Mouse (Mus musculus) cerebellum, adult 11 months (tissue): Measurements from ENCODE around the gene Palm2.

Experiments
- DNase-seq: peaks from one replicate; pipeline ENCODE4 v3.0.0; 2022

Gene Palm2

DNA sequence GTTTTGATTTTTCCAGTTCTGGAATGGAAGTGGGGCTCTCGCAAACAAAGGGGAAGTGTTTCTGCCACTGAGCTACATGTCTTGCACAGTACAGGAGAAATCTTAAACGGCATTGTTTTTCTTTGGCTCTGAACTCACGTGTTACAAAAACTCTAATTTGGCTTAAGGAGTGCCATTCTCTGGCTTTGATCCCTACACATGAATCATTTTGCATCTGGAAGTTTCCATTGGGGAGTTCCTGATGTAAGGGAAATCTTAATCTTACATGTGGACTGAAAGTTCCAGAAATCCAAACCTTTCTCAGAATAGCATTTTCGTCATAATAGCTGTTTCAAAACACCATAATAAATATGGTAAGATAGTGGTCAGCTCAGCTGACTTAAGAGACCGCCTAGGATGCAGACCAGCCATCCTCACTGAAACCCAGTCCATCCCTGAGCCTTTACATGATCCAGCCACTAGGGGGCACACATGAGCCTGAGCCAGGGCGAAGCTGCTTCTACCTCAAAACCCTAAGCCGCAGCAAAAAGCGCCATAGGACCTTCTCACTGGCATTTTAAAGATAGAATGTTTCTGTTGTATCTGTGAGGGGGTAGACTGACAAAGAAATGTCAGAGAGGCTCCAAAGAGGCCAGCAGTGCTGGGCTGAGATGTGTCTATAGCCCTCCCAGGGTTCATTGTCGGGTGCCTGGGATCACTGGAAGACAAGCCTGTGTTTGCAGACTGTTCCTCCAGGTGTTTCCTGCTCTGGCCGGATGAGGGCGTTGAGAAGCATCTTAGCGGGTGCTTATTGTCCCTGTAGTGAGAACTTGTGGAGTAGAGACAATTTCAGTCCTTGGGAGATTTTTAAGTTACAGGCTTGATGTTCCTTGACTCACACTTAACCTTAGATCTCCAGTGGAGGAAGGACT, 239.2 kb downstream of the Palm2 start:
- peak; percentile 74 for DNase-seq

DNA sequence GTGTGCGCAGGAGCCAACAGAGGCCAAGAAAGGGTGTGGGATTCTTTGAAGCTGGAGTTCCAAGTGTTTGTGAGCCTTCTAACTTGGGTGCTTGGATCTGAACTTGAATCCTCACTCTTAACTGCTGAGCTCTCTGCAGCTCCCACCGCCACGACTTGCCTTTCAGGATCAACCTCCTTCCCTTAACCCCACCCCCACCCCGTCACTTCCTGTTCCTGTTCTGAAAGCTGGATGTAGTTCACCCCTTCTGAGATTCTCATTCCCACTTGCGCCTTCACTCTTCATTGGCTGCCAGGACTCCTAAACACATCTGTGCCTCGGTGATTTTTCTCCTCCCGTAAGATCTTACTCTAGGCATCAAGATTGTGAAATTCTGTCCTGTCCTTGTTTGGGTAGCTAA, 240.3 kb downstream of the Palm2 start:
- no peak for DNase-seq

DNA sequence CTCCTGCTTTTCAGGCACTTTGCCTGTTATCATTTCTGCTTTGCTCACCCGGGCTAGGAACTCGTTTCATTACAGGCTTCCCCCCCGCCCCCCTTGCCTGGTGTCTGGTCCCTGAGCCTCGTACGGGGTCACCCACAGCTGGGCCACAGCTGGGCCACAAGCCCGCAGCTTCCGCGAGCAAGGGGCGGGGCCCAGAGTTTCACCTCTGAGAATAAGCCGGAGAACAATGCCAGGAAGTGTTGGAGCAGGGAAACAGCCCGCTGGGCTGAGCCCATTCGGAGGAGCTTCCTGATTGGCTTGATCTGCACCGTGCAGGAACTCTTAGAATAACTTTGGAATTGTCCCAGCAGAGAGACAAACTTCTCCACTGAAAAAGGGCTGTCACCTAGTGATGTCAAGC, 241.3 kb downstream of the Palm2 start:
- no peak for DNase-seq

DNA sequence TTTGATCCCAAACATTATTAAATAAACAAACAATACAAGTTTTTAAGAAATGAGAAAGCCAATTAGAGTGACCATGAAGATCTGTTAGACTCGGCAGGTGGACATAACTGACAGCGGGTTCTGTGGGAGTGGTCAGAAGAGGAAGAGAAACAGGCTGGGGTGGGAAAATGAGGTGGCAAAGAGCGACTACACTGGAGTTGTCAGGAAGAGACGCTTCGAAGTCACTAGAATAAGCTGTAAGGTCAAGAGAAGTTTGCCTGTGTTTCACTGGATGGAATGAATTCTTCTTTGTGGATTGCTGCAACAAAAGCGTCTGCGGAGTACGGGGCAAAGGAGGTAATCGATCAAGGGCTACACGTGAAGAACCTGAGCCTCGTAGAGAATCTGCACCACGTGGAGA, 243.9 kb downstream of the Palm2 start:
- DNase-seq, result no peak

DNA sequence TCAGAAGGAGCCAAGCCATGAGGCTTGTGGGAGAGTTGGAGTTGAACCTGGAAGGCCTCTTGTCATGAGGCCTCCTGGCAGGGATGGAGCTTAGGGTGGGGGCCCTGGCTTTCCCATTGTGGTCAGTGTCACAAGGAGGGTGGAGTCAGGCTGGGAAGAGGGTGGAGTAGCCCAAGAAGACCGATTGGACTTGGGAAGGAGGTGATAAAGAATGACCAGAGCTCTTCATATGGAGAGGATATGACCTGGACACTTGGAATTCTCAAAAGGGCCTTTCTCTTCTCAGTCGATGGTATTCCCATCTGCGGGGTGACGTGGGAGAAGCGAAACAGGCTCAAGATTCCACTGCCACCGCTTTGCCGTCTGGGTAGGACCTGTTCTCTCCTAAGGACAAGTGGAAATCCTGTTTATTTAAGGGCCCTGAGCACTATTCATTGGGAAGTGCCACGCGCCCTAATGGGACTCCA, 245.0 kb downstream of the Palm2 start:
- no peak for DNase-seq

DNA sequence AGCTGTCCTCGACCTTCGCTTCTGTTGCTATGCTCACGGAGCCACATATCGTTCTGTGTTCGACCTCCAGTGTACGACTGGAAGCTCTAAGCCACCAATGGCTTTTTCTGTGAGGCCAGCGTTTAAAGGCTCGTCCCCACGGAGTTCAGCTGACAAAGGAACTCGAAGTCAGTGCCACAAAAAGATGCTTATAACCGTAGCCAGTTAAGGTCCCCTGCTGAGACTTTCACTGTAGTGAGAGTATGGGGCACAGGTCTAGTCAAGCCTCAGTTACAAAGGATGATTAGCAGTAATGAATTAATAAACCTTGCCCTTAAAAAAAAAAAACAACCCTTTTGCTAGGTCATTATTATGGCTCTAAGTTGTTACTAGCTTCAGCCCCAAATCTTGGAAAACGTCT, 246.1 kb downstream of the Palm2 start:
- no peak for DNase-seq

DNA sequence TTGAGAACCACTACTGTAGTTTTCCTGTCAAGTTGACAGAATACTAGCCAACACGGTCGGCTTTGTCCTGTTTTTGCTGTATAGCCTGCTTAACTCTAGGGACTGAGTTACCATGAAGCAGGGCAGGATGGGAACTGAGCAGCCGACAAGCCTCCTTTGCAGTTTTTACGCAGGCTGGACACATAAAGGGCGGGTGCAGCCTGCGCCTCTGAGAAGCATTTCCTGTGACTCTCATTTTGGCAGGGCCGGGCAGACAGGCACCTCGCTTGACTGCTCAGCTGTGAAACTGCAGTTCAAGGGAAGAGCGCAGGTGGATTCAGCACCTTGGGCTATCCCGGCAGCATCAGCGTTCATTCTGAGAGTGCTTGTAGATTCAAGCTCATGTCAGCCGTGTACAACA, 247.5 kb downstream of the Palm2 start:
- no peak for DNase-seq

DNA sequence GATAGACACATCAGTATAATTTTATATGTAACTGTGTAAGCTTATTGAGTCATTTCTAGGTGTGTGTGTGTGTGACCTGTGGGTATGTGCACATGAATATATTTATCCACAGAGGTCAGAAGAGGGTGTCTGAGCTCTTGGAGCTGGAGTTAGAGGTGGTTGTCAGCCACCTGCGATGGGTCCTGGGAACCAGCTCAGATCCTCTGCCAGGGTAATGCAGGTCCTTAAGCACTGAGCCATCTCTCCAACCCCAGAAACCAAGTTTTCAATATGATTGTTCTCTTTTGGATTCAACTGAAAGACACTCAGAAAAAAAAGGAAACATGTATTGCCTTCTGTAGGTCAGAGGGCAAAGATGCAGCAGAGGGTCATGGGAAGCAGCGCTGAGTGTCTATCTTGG, 248.3 kb downstream of the Palm2 start:
- DNase-seq, result no peak

DNA sequence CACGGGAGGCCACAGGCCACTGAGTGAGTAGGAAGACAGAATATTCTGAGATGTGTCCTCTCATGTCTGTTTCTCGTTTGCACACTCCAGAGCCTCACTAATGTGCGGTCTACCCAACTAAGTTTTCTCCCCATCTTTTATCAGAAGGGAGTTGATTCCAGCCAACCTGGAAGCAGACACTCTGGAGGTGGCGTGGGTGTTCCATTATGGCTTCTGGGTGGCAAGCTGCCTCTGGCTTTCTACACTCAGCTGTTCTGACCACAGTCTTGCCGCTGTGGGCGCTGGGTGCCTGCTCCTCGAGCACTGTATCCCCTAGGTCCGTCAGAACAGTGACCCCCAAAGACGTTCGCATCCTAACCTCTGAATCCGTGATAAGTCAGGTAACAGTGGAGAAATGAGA, 248.9 kb downstream of the Palm2 start:
- DNase-seq, result no peak

DNA sequence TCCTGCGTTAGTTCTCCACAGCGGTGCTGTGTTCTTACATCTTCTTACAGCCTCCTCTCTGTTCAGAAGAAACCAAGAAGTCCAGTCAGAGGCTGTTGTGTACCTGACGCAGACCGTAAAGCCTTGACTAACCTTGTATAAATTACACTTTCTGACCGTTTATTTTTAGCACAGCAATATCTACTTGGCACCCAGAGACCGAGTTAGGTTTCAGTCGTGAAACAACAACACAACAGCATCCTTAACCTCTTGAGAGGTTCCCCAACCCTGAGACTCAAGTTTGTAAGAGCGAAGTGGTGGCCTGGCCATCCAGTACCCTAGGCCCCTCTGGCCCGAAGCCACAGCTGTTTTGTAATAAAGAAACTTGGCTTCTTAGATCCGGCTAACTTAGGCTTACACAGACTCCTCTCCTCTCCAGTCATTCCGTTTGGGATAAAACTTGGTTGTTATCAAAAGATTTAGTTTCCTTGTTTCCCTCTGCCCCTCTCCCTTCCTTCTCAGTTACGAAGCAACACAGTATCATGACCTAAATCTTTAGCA, 250.7 kb downstream of the Palm2 start:
- DNase-seq, result no peak

DNA sequence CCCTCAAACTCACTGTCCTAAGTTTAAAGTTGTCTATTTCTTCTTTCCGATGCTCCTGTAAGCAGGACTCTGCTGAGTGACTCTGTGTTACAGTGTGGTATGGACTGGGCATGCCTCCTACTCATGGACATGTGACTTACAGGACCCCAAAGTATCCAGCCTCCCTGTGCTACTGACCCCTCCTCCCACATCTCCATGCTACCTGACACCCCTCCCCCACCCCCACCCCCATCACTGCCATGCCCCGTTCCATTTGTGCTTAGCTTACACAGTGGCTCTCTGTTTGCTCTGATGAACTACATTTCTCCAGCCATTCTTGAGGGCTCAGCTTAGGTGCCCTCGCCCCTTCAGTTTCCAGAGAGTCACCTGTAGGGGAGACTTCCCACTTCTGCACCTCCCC, 252.7 kb downstream of the Palm2 start:
- DNase-seq, result no peak

DNA sequence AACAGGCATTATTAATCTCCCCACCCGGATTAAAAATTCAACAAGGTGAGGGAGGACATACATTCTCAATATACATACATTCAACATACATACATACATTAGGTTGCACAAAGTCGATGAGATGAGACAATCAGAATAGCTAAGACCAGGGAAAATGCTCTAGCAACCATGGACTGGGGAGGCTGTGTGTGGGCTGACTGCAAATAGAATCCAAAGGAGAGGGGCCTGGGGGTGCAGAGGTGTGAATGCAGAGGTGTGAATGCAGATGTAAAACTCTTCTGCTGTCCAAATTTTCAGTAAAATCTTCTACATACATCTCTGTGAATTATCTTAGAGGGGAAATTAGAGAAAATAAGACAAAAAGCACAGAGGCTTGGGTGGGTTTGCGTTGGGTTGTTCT, 253.5 kb downstream of the Palm2 start:
- DNase-seq, result no peak

DNA sequence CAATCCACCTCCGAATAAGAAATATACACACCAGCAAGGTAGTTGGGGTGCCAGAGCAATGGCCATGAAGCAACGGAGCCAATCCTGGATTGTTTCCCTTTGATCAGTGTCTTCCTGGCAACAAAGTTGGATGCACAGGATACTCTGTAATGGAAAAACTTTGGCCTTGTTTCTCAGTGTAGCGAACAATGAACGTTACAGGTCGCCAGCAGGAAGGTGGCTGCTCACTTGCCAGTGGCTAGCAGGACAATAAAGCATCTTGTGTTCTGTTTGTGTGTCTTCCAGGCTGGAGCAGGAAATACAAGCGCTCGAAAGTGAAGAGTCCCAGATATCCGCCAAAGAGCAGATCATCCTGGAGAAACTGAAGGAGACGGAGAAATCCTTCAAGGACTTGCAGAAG, 254.1 kb downstream of the Palm2 start:
- DNase-seq, result no peak

DNA sequence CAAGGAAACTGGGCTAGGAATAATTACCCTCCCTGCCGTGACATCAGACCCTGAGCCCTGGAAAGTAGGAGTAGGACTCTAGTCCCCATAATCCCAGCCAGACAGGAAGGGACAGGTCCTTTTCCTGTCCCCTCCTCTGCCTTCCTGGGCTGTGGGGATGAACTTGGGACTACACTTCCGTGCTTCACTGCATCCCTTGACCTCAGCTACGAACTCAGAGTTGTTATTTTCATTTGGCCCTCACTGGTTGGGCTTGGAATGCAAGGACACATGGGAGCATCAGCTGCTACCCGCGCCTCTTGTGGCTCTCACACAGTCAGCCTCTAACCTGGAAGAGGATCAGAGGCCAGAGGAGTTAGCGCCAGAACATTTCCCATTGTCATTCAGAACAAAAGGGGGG, 256.0 kb downstream of the Palm2 start:
- DNase-seq, result no peak

DNA sequence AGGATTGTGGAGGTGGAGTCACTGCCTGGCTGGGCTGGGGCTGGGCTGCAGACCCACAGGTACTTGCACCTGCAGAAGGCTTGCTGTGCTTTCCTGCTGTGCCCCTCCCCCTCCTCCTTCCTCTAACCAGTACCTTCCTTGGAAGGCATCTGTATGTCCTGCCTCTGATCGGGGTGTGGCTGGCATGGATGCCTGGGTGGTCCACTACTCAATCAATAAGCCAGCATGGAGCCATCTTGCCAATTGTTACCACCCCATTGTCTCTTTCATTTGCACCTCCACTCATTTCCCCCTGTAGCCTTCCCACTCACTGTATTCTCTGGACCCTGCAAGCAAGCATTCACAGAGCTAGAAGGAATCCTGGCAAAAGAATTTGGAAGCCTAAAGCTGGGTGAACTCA, 256.8 kb downstream of the Palm2 start:
- no peak for DNase-seq

DNA sequence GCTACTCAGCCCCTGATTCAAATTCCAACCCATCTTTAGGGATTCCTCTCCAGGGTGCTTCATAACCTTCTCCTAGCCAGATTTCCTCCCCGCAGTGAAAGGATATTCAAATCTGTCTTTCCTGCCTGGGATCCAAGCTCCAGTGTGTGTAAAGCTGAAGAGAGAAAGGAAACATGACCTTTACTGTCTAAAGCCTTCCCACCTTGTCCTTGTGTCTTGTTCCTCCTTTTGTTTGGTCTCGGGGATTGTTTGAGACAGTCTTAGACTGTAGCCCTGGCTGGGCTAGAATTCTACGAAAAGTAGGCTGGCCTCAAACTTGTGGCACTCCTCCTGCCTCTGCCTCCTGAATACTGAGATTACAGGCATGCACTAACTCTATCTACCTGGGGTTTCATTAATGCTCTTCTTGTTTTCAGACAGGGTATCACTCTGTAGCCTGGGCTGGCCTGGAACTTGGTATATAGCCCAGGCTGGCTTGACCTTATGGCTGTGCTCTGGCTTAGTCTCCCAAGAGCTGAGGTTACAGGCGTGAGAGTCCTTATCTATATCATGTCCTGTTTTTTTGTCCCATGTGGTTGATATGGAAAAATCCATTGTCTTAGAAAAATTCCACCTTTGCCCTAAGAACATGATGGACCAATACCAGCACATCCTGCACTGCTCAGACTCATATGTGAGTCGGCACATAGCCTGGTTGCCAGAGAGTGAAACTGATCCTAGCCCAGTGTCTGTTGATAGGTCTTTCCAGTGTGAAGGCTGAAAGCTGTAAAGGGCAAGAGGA, 260.5 kb downstream of the Palm2 start:
- DNase-seq, result no peak

DNA sequence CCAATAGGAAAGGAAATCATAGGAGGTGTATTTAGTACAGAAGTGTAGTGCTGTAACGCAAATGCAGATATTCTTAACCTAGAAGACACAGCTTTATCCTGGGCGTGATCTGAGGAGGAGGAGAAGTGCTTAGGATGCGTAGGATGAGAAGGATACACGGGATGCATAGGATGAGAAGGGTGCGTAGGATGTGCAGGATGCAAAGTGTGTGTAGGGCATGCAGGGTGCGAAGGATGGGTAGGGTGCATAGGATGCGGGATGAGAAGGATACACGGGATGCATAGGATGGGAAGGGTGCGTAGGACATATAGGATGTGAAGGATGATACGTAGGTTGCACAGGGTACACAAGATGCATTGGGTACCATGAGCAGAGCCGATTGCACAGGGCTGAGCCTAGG, 262.9 kb downstream of the Palm2 start:
- DNase-seq, result no peak

DNA sequence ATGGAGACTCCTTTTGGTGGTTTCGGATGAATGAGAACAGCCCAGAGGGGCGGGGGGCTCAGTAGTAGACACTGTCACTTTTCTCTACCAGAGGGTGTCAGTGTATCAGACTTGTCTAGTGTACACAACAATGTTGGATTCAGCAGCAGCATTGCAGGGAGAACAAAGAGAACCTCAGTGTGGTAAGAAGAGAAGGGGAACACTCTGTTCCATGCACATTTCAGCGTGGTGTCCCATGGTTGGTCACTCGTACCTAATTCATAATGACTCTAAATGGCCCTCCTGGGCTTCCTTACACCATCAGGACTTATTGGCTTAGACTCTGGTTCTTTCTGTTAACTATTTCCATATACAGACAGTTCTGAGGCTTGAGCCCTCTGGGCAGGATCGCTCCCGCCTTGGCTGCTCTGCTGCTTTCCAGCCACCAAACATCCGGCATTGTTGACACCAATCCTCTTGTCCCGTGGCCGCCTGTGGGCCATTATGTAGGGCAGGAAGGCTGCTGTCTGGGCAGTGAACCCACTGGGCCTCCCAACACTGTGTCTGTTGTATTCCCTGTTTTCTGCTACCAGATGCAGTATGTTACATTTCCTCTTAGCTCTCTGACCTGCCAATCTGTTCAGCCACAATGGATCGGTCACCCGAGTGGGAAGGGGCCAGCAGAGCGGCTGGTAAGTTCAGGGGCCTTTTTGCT, 264.0 kb downstream of the Palm2 start:
- DNase-seq, result no peak

DNA sequence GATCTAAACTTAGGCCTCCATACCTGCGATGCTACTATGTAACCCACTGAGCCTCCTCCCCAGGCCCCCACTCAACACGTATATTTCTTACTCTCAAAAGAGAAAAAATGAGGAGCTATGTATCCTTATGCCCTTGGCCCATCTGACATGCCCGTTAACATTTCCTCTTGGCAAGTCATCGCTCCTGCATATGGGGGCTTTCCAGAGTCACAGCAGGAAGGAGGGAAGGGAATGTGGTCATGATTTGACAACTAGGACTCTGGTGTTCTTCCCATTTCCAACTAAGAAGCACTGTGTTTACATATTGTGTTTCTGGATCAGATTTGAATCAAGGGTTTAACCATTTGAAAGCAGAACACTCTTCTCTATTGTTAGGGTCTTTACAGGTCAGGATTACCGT, 267.5 kb downstream of the Palm2 start:
- DNase-seq, result no peak

DNA sequence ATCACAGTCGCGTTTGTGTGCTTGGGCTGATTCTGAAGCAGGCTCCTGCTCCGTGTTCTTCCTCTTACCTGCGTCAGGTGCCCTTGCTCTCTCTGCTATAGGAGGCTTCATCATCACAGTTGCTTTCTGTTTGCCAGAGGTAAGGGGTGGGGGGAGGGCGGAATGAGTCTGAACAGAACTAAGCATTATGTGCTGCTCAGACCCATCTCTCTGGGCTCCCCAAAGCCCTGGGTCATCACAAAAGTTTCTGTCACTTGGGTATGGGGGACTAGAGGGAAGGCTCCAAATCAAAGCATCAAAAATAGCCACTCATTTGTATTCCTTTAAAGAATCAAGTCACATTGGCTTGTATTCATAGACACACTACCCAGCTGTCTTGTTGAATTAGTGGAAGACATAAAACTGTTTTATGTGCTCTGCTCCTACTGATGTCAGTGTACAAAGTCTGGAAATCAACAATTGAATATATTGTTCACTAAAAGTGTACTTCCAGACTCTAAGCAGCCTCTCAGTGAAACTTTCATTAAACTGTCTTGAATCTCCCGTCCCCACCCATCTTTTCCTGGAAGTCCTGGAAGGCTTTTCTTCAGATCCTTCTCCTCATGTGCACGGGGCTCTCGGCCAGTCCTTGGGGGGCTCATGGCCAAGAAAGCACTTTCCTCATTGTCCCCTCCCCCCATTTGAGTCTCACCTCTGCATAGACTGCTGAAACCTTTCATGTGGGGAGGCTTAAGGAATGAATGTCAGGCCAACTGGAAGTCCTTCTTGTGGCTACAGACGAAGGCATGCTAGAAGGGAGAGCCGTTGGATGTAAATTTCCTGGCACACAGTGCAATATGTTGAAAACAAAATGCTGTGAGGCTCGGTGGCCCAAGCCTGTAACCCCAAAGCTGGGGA, 269.8 kb downstream of the Palm2 start:
- DNase-seq, result no peak

DNA sequence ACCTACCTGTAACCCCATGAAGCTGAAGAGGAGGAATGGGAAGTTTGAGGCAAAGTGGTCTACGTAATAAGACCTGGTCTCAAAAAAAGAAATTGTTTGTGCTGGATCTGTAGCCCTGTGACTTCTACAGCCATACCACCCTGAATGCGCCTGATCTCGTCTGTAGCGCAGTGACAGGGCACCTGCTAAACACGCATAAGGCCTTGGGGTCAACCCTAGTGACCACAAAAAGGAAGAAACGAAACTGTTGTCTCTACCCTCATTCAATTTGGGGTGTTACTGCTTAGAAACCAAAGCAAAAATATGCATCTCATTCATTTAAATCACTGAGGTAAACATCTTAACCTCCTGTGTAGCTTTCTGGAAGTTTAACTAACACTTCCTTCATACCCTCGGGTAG, 270.5 kb downstream of the Palm2 start:
- DNase-seq, result no peak

DNA sequence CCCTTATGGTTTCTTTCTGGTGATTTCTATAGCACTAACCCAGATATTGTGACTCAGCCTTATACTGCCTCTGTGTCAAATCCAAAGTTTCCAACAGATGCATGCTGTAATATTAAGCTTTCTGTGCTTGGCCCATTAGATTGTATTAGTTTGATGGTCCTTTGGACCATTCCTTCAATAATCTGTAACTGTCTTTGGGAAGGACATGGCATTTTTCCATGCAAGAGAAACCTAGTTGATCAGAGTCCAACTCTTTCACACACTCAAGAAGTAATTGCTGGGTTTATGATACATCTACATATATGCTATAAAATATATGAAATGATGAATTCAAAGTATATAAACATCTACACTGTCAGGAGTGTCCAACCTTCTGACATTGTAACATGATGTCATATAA, 281.8 kb downstream of the Palm2 start:
- no peak for DNase-seq
